Mouse (Mus musculus): ENCODE measurements at regions not wholly inside any gene's neighbourhood (a gene's known extent, or its start where the extent isn't known, plus 50 kb on each side); places are given as distances from the start of the nearest gene placed in this dataset.
"Not testable (repeated sequence)": the region's sequence is repeated elsewhere in the genome, so short reads cannot be mapped to it uniquely, and the experiment has no call there.

- Histone ChIP-seq H3K9me3 (ENCODE audit: control insufficient read depth, low read length) (no peaks in the 10 kb centered on the region), H3K9ac (ENCODE audit: low read depth, low read length) (no peak overlapping the region), H3K4me2 (replicated peaks; ENCODE audit: low read depth, low read length) (no peak overlapping the region), H3K36me3 (ENCODE audit: control insufficient read depth, insufficient read depth, low read length) (no peaks in the 10 kb centered on the region), H3K4me1 (ENCODE audit: control insufficient read depth, insufficient read depth, low read length) (no peaks in the 10 kb centered on the region), H3K4me3 (ENCODE audit: low read length) (no peak overlapping the region), H3K27ac (ENCODE audit: low read depth, low read length) (no peak overlapping the region), H3K27me3 (ENCODE audit: control insufficient read depth, insufficient read depth, low read length) (no peaks in the 10 kb centered on the region)
- 31% methylated on average over 3 of the region's 3 CpGs for WGBS
- ATAC-seq (ENCODE audit: low FRiP score, low TSS enrichment) = no peak
Measured at GRCm38 (mm10) chrX:50504047-50504446, 75.7 kb upstream of the Olfr1324 start.

GRCm38 (mm10) chrX:50501181-50501580, 72.9 kb upstream of the Olfr1324 start:
- H3K27ac ChIP-seq (ENCODE audit: low read depth, low read length) = no peak overlapping the region
- no peak overlapping the region for H3K4me3 ChIP-seq (ENCODE audit: low read length)
- H3K27me3 ChIP-seq (ENCODE audit: control insufficient read depth, insufficient read depth, low read length) = no peaks in the 10 kb centered on the region
- H3K4me2 ChIP-seq (replicated peaks; ENCODE audit: low read depth, low read length) = no peak overlapping the region
- H3K9ac ChIP-seq (ENCODE audit: low read depth, low read length) = no peak overlapping the region
- H3K9me3 ChIP-seq (ENCODE audit: control insufficient read depth, low read length) = no peaks in the 10 kb centered on the region
- 37% methylated on average over 1 of the region's 1 CpGs for WGBS
- H3K36me3 ChIP-seq (ENCODE audit: control insufficient read depth, insufficient read depth, low read length) = no peaks in the 10 kb centered on the region
- no peaks in the 10 kb centered on the region for H3K4me1 ChIP-seq (ENCODE audit: control insufficient read depth, insufficient read depth, low read length)
- no peak for ATAC-seq (ENCODE audit: low FRiP score, low TSS enrichment)

- WGBS = 62% methylated on average over 9 of the region's 9 CpGs
- H3K4me1 ChIP-seq (ENCODE audit: control insufficient read depth, insufficient read depth, low read length); ATAC-seq (ENCODE audit: low FRiP score, low TSS enrichment); H3K27me3 ChIP-seq (ENCODE audit: control insufficient read depth, insufficient read depth, low read length); H3K4me3 ChIP-seq (ENCODE audit: low read length); H3K36me3 ChIP-seq (ENCODE audit: control insufficient read depth, insufficient read depth, low read length); H3K27ac ChIP-seq (ENCODE audit: low read depth, low read length); H3K9ac ChIP-seq (ENCODE audit: low read depth, low read length); H3K9me3 ChIP-seq (ENCODE audit: control insufficient read depth, low read length); H3K4me2 ChIP-seq (replicated peaks; ENCODE audit: low read depth, low read length): not testable (repeated sequence)
Measured at GRCm38 (mm10) chrX:50490477-50490967, 62.2 kb upstream of the Olfr1324 start.

All from kidney, embryonic 14.5 days (tissue).